Mouse (Mus musculus) erythroblast, embryonic 14.5 days (primary cell): Measurements from ENCODE around the gene Cdk14.

Experiments
- GATA1 ChIP-seq: IDR thresholded peaks from 2 replicates; pipeline ENCODE4 v1.6.1; 2012; ENCODE audit warnings: low read length, inconsistent platforms, mixed read lengths
- TAL1 ChIP-seq: IDR thresholded peaks from 3 replicates; pipeline ENCODE4 v1.6.1; 2012; ENCODE audit warnings: low read length, inconsistent platforms, mixed read lengths

GRCm38 (mm10) chr5:4887069-4887468, 533.0 kb downstream of the Cdk14 start:
- TF ChIP-seq GATA1: no peak
- TF ChIP-seq TAL1: no peak
